Mouse (Mus musculus) intestine, postnatal 0 days (tissue): ENCODE results near the gene Gpr18. TPM values are rescaled to one million over a fixed set of nuclear protein-coding genes. Genes with fewer than 3 reads are reported as not detected.

ENCODE experiments used
- ATAC-seq: fragments of 200-750 bp; cut with Nextera tagmentation; 2 replicates; pipeline ENCODE4 v1.8.0; 2017; ENCODE audit warnings: mild to moderate bottlenecking, moderate TSS enrichment, moderate library complexity
- H3K27ac ChIP-seq: fragments of 300-500 bp; sonication (generic); 2 replicates; pipeline ENCODE4 v1.5.1; 2014; ENCODE audit warnings: mild to moderate bottlenecking, low read depth, low read length, moderate library complexity
- H3K27me3 ChIP-seq: fragments of 300-500 bp; sonication (generic); replicated peaks from 2 replicates; pipeline ENCODE4 v1.6.1; 2014; ENCODE audit warnings: low read length, mixed read lengths; ENCODE audit not compliant: control insufficient read depth, insufficient read depth
- H3K36me3 ChIP-seq: fragments of 300-500 bp; sonication (generic); 2 replicates; pipeline ENCODE4 v1.6.1; 2014; ENCODE audit warnings: mild to moderate bottlenecking, moderate library complexity; ENCODE audit not compliant: control insufficient read depth, insufficient read depth
- H3K4me1 ChIP-seq: fragments of 300-500 bp; sonication (generic); replicated peaks from 2 replicates; pipeline ENCODE4 v1.6.1; 2014; ENCODE audit warnings: antibody characterized with exemption, low read length, mixed read lengths; ENCODE audit not compliant: control insufficient read depth, insufficient read depth
- H3K4me2 ChIP-seq: fragments of 300-500 bp; sonication (generic); replicated peaks from 2 replicates; pipeline ENCODE4 v1.6.1; 2014; ENCODE audit warnings: low read depth, mild to moderate bottlenecking, moderate library complexity
- H3K4me3 ChIP-seq: fragments of 300-500 bp; sonication (generic); 2 replicates; pipeline ENCODE4 v1.5.1; 2014; ENCODE audit warnings: low read depth, low read length
- H3K9ac ChIP-seq: fragments of 300-500 bp; sonication (generic); 2 replicates; pipeline ENCODE4 v1.6.1; 2014; ENCODE audit warnings: mild to moderate bottlenecking, low read depth, low read length
- H3K9me3 ChIP-seq: fragments of 300-500 bp; sonication (generic); 2 replicates; pipeline ENCODE4 v1.6.1; 2016; ENCODE audit warnings: mixed run types; ENCODE audit not compliant: control insufficient read depth
- CTCF ChIP-seq: sonication (generic); IDR thresholded peaks from 2 replicates; pipeline ENCODE4 v1.5.1; 2016; ENCODE audit warnings: low read depth, mild to moderate bottlenecking, control low read depth, antibody characterized with exemption, moderate library complexity
- WGBS: fragments of 180-500 bp; shearing (Covaris S2); extraction: QIAGEN DNeasy Blood & Tissue Kit; methylation state at CpG from one replicate; pipeline ENCODE4 v1.1.7; 2014; 5-methylcytosine and 5-hydroxymethylcytosine counted together
- polyA plus RNA-seq: library from polyadenylated mRNA; unstranded; fragments of >200 nt; fragmentation: Nextera tagmentation; extraction: Ambion mirVana; gene quantifications from 2 replicates; pipeline ENCODE4 v1.2.1, GENCODE M21; 2015

The Gpr18 gene
- polyA plus RNA-seq: 0.10 and 0.13 TPM in 2 replicates

DNA sequence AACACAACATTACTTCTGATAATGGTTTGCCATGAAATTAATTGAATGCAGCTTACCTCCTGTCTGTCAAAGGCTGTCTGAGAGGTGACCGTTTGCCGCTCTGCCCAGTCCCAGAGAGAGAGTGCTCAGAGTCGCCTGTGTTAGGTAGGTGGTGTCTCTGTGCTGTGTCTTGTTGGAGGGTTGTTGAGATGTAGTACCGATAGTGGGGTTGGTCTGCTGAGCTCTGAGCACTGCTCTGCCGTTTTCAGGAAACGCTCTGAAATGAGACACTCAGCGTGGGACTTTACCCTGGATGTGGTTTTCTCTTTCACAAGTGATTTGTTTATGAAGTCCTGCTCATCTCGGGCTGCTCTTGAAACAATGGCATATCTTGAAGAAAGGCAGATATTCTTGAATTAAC, at the start of gene Gpr18:
Gpr18 (minus strand) TSS at position 161 of the 400 bp plus-strand sequence.
- ATAC-seq: no peak
- 68% methylated on average over 8 of the region's 8 CpGs for WGBS

DNA sequence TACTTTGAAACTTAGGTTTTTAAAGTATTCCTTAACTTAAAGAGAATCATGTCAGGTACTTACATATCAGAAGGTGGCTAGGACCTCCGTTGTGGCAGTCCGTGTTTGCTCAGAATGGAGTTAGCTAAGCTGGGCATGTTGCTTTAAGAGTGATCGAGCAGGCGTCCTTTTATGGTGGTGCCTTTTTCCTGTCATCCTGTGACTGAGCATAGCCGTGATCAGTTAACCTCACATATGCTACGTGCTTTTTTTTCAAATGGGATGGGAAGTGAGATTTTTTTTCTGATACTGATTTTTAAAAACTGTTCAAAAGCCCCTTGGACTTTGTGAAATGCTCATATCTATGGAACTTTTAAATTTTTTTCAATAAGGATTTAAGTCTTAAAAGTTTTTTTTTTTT, 49.4 kb upstream of the Gpr18 start, which contains the start of gene Gpr183:
Gpr183 (minus strand) TSS at position 206 of the 400 bp plus-strand sequence.
- Histone ChIP-seq H3K36me3 (no peaks in the 10 kb centered on the region), H3K4me3 (no peak within 1 kb of the TSS), H3K4me1 (no peaks in the 10 kb centered on the region), H3K27ac (no peak within 1 kb of the TSS), H3K4me2 (peak within 1 kb of the TSS; percentile 38), H3K27me3 (no peaks in the 10 kb centered on the region), H3K9ac (peak within 1 kb of the TSS; percentile 0; the same call in 1 of the 2 replicates), H3K9me3 (no peaks in the 10 kb centered on the region)
- no peak for ATAC-seq
- WGBS: 29% methylated on average over 6 of the region's 6 CpGs
- TF ChIP-seq CTCF: no peak

More for the DNA sequence above, at the start of gene Gpr18:
- Histone ChIP-seq H3K4me3 (no peak within 1 kb of the TSS), H3K4me1 (no peaks in the 10 kb centered on the region), H3K27me3 (no peaks in the 10 kb centered on the region), H3K27ac (no peak within 1 kb of the TSS), H3K9me3 (no peaks in the 10 kb centered on the region), H3K4me2 (no peak within 1 kb of the TSS), H3K9ac (no peak within 1 kb of the TSS), H3K36me3 (0 out of 2 replicates have a peak, but pooled peaks cover 5% of the 10 kb centered on the region)
- no peak for TF ChIP-seq CTCF

DNA sequence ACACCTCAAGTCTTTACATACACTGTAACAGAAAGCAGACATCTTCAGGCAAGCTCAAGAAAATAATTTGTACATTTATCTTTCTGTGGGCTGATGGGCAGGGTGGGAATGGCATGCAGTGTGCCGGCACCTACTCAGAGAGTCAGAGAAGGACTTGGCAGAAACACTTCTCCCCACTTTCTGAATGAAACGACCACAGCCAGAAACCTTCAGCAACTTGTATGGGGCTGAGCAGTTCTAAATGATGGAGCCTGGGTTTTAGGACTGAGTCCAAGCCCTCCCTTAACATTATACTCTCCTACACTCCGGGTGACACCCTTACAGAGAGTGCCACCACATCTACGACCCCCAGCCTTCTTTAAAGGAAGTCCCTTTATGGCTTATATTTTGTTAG, 48.4 kb upstream of the Gpr18 start:
- no peak overlapping the region for H3K4me3 ChIP-seq
- WGBS: 37% methylated on average over 4 of the region's 4 CpGs
- no peak for TF ChIP-seq CTCF
- ATAC-seq: no peak
- H3K4me1 ChIP-seq: no peaks in the 10 kb centered on the region
- peak overlapping the region; percentile 38 for H3K4me2 ChIP-seq
- H3K9ac ChIP-seq: peak overlapping the region; percentile 0; the same call in 1 of the 2 replicates
- H3K36me3 ChIP-seq: no peaks in the 10 kb centered on the region
- H3K27ac ChIP-seq: no peak overlapping the region
- no peaks in the 10 kb centered on the region for H3K9me3 ChIP-seq
- no peaks in the 10 kb centered on the region for H3K27me3 ChIP-seq

DNA sequence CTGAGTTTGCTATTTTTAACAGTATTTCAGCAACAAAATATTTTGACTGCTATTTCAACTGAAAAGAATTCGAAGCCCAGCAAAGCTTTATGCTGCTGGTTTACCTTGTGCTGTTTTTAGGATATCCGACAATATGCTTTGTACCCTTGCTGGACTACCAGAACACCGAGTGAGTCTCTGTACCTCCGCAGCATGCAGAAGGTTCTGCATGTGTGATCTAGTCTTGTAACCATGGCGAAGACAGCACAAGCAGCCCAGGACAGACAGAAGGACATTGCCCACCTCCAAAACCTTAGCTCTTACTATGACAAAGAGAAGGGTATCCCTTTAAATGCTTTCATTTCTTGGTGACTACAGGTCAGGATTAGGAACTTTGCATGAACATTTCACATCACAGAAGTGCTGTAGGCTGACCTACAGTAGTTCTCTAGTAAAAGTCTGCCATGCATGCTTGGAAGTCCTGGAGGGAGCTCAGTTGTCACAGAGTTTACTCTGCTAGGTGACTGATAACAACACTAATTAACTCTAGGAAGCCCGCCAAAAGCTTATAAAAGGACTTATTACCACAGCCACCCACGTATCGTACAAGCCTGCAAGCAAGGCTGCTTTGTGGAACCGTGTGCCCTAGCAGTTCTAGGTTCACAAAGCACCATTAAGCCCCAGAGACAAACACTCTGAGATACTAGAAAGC, 47.8 kb upstream of the Gpr18 start:
- WGBS: 47% methylated on average over 9 of the region's 9 CpGs
- peak overlapping the region; percentile 38 for H3K4me2 ChIP-seq
- no peaks in the 10 kb centered on the region for H3K36me3 ChIP-seq
- no peak for TF ChIP-seq CTCF
- no peaks in the 10 kb centered on the region for H3K27me3 ChIP-seq
- no peak overlapping the region for H3K27ac ChIP-seq
- ATAC-seq: no peak
- no peaks in the 10 kb centered on the region for H3K4me1 ChIP-seq
- peak overlapping the region; percentile 0; the same call in 1 of the 2 replicates for H3K9ac ChIP-seq
- no peaks in the 10 kb centered on the region for H3K9me3 ChIP-seq
- no peak overlapping the region for H3K4me3 ChIP-seq

DNA sequence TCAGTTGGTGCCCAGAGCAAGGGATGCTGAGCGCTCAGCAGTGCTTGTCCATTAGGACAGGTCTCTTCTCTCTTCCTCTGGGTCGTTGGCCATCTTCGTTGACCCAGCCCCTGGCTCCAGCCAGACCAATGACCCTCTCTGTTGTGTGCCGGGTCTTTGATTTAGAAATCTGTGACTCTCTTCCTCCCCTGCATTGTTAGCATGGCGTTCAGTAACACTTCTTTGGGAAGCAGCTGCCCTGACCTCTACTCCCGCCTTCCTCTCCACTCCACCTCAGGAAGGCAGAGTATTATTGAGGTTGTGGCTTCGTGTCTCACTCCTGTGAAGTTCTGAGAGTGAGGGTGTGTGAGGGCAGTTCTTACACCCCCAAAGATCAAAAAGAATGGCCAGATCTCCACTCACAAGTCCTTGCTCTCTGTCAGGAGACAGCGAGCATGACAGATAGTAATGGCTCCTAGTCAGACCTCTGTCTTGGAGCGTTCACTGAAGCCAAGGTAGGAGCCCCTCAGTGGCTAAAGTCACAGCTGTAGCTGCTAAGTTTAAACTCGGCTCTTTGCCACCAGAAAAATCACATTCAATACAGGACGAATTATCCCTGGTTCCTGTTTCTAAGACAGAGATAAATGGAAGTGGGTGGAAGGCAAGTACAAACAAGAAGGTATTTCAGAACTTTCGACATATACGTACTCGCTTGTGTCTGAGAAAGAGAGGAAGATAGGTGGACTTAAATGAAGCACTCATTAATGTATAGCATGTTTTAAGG, 46.7 kb upstream of the Gpr18 start:
- H3K27ac ChIP-seq: peak overlapping the region; percentile 35; the same call in 1 of the 2 replicates
- no peak overlapping the region for H3K4me3 ChIP-seq
- H3K4me1 ChIP-seq: no peaks in the 10 kb centered on the region
- H3K9me3 ChIP-seq: no peaks in the 10 kb centered on the region
- no peaks in the 10 kb centered on the region for H3K27me3 ChIP-seq
- TF ChIP-seq CTCF: no peak
- H3K4me2 ChIP-seq: no peak overlapping the region
- H3K36me3 ChIP-seq: no peaks in the 10 kb centered on the region
- no peak for ATAC-seq
- no peak overlapping the region for H3K9ac ChIP-seq
- WGBS: 69% methylated on average over 14 of the region's 14 CpGs

DNA sequence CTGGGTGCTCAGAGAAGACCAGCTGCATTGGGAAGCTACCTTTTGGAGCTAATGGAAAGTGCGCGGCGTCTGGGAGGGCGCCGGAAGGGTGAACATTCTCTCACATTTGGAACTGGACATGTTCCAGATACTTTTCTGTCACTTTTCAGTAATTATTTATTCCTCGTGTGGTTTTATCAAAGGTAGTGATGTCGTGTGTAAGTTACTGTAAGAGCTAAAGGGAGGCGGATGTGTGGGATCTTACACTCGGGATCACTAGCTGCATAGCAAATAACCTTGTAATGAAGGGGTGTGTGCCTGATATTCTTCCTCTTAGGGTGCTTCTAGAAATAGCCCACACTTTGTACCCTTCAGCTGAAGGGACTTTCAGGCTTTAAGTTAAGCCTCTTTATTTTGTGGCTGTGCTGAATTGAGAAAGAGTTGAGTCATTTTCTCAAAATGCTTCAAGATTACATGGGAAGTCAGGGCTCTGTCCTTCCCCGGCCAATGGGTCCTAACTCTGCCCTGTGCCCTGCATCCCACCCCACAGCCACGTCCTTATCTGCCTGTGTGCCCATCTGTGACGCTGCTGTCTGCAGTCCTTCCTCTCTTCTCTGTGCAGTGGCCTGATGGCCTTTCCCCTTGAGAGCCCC, 46.0 kb upstream of the Gpr18 start:
- no peaks in the 10 kb centered on the region for H3K4me1 ChIP-seq
- no peak overlapping the region for H3K4me3 ChIP-seq
- H3K4me2 ChIP-seq: no peak overlapping the region
- H3K9ac ChIP-seq: no peak overlapping the region
- 0 out of 2 replicates have a peak overlapping the region, but pooled peaks have one; percentile 35 for H3K27ac ChIP-seq
- WGBS: 69% methylated on average over 12 of the region's 12 CpGs
- no peaks in the 10 kb centered on the region for H3K27me3 ChIP-seq
- H3K36me3 ChIP-seq: no peaks in the 10 kb centered on the region
- no peak for ATAC-seq
- no peak for TF ChIP-seq CTCF
- H3K9me3 ChIP-seq: no peaks in the 10 kb centered on the region
